Mouse (Mus musculus) liver, embryonic 11.5 days (tissue): ENCODE data around the gene Ccdc186. TPM values are rescaled to one million over a fixed set of nuclear protein-coding genes. Genes with fewer than 3 reads are reported as not detected.

Experiments used
- ATAC-seq: fragments of 200-750 bp; cut with Nextera tagmentation; replicated peaks from 2 replicates; pipeline ENCODE4 v1.8.0; 2017; ENCODE audit warnings: moderate number of reproducible peaks, mild to moderate bottlenecking, moderate TSS enrichment, moderate library complexity; ENCODE audit not compliant: low FRiP score
- DNase-seq: peaks from one replicate; pipeline ENCODE4 v3.0.0-alpha.2; 2017; ENCODE audit warnings: low spot score
- H3K27ac ChIP-seq: fragments of 300-500 bp; sonication (generic); 2 replicates; pipeline ENCODE4 v1.5.1; 2014; ENCODE audit warnings: mild to moderate bottlenecking, low read depth, low read length, control low read depth
- H3K27me3 ChIP-seq: fragments of 300-500 bp; sonication (generic); replicated peaks from 2 replicates; pipeline ENCODE4 v1.6.1; 2014; ENCODE audit warnings: low read length, mixed read lengths; ENCODE audit not compliant: control insufficient read depth, insufficient read depth
- H3K36me3 ChIP-seq: fragments of 300-500 bp; sonication (generic); 2 replicates; pipeline ENCODE4 v1.6.1; 2014; ENCODE audit warnings: mild to moderate bottlenecking, low read length, moderate library complexity, mixed read lengths; ENCODE audit not compliant: control insufficient read depth, insufficient read depth
- H3K4me1 ChIP-seq: fragments of 300-500 bp; sonication (generic); replicated peaks from 2 replicates; pipeline ENCODE4 v1.6.1; 2014; ENCODE audit warnings: low read length, mixed read lengths; ENCODE audit not compliant: control insufficient read depth, insufficient read depth
- H3K4me2 ChIP-seq: fragments of 300-500 bp; sonication (generic); 2 replicates; pipeline ENCODE4 v1.6.1; 2014; ENCODE audit warnings: mild to moderate bottlenecking, control low read depth, moderate library complexity
- H3K4me3 ChIP-seq: fragments of 300-500 bp; sonication (generic); 2 replicates; pipeline ENCODE4 v1.5.1; 2014; ENCODE audit warnings: low read depth, low read length, control low read depth
- H3K9ac ChIP-seq: fragments of 300-500 bp; sonication (generic); 2 replicates; pipeline ENCODE4 v1.6.1; 2014; ENCODE audit warnings: low read depth, low read length, control low read depth
- H3K9me3 ChIP-seq: fragments of 300-500 bp; sonication (generic); 2 replicates; pipeline ENCODE4 v1.6.1; 2016; ENCODE audit warnings: low read length, inconsistent platforms, mixed read lengths; ENCODE audit not compliant: control insufficient read depth
- WGBS: fragments of 180-500 bp; shearing (Covaris S2); extraction: QIAGEN DNeasy Blood & Tissue Kit; methylation state at CpG from one replicate; pipeline ENCODE4 v1.1.7; 2014; 5-methylcytosine and 5-hydroxymethylcytosine counted together
- polyA plus RNA-seq: library from polyadenylated mRNA; unstranded; fragments of >200 nt; fragmentation: Nextera tagmentation; extraction: Ambion mirVana; gene quantifications from 2 replicates; pipeline ENCODE4 v1.2.1, GENCODE M21; 2014

The Ccdc186 gene
- polyA plus RNA-seq, 1 experiment from 2014 or later = 10.9 TPM

- H3K4me1 ChIP-seq = peaks cover 3% of the 10 kb centered on the region; the same call in 1 of the 2 replicates
- no peak for DNase-seq
- 84% methylated on average over 11 of the region's 11 CpGs for WGBS
- H3K27me3 ChIP-seq = peaks cover 9% of the 10 kb centered on the region
- H3K9me3 ChIP-seq = no peaks in the 10 kb centered on the region
- no peak for ATAC-seq
- H3K27ac ChIP-seq = no peak overlapping the region
- H3K9ac ChIP-seq = no peak overlapping the region
- no peak overlapping the region for H3K4me2 ChIP-seq
- no peaks in the 10 kb centered on the region for H3K36me3 ChIP-seq
- no peak overlapping the region for H3K4me3 ChIP-seq
These were observed 6.3 kb upstream of the Ccdc186 start for GRCm38 (mm10) chr19:56828305-56828704.

DNA sequence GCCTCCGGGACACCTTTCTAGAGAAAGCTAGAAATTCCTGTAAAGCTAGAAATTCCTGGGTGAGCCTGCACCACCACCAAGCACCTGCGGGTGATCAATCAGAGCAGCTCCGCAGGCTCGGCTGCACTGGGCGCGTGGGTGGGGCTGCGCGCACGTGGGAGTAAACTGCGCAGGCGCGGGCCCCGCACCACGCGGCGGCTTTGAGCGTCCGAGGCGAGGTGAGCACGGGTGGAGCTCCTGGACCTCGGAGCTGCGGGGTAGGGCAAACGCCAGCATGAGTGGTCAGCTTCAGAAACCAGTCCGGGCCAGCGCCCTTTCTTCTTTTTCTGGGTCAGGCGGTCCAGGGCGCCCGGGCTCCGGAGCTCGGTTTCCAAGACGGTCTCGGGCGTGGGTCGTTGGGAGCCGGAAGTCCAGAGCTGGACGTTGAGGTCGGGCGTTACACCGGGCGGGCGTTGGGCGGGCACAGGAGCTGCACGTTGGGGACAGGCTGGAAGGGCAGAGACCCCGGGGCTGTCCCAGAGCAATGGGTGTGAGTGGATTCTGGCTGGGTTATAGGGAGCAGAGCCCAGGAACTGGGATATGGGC is 4.1 kb upstream of the Ccdc186 start, which contains the start of gene Tdrd1:
TSS of gene Tdrd1 (plus strand) at position 163 of the 585 bp plus-strand sequence.
- Histone ChIP-seq H3K27ac (no peak within 1 kb of the TSS), H3K4me2 (peak within 1 kb of the TSS; percentile 47), H3K4me3 (peak within 1 kb of the TSS; percentile 15; the same call in 1 of the 2 replicates), H3K9ac (no peak within 1 kb of the TSS), H3K36me3 (no peaks in the 10 kb centered on the region), H3K4me1 (peaks cover 5% of the 10 kb centered on the region), H3K9me3 (no peaks in the 10 kb centered on the region), H3K27me3 (peaks cover 9% of the 10 kb centered on the region)
- no peak for ATAC-seq
- 42% methylated on average over 44 of the region's 44 CpGs for WGBS
- no peak for DNase-seq

- H3K36me3 ChIP-seq = no peaks in the 10 kb centered on the region
- 21% methylated on average over 10 of the region's 10 CpGs for WGBS
- peaks cover 23% of the 10 kb centered on the region for H3K4me1 ChIP-seq
- no peak overlapping the region for H3K27ac ChIP-seq
- H3K4me3 ChIP-seq = peak overlapping the region; percentile 98
- peak overlapping the region; percentile 94; the same call in 1 of the 2 replicates for H3K9ac ChIP-seq
- H3K9me3 ChIP-seq = no peaks in the 10 kb centered on the region
- H3K4me2 ChIP-seq = peak overlapping the region; percentile 85
- ATAC-seq (peak; percentile 42), DNase-seq (no peak)
- peaks cover 9% of the 10 kb centered on the region for H3K27me3 ChIP-seq
These were observed 452 bp upstream of the Ccdc186 start for GRCm38 (mm10) chr19:56822448-56822836.

DNA sequence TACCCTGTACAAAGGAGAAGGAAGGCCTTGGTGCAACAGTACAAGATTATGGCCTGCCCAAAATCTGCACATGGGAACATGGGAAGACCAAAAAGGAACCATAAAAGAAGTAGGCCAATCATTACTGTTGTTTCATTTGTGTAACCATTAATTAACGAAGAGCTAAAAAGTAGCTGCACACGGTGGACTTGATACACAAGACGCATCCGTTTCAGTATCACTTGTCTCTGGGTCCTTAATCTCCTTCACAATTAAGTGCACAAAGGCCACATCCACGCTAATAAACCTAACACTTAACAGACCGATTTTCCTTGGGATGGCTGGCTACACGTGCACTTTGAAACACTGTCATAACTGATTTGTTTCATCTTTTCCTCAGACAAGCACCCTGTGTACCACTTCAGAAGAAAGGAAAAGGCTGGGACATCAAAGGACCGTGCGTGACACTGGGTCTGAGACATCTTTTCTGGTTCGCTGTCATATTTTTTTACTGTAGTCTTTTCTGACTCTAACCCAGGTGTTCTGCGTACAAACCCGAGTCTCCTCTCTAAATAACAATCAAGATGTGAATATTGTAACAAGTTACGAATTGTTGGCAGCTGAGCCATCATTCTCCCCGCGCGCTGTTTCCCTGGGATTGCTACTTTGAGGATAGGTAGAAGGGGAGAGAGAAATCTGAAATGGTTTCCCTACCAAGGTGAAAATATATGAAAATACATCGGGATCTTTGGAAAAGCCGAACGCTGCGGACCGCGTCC is 771 bp downstream of the Ccdc186 start:
- Histone ChIP-seq H3K27ac (peak overlapping the region; percentile 59; the same call in 1 of the 2 replicates), H3K4me1 (peaks cover 23% of the 10 kb centered on the region), H3K4me2 (peak overlapping the region; percentile 88), H3K9ac (peak overlapping the region; percentile 94), H3K9me3 (no peaks in the 10 kb centered on the region), H3K4me3 (peak overlapping the region; percentile 98), H3K36me3 (no peaks in the 10 kb centered on the region), H3K27me3 (peaks cover 4% of the 10 kb centered on the region)
- ATAC-seq (no peak), DNase-seq (no peak)
- WGBS = 13% methylated on average over 22 of the region's 22 CpGs

- H3K4me1 ChIP-seq = peaks cover 20% of the 10 kb centered on the region
- no peak for ATAC-seq
- no peak overlapping the region for H3K9ac ChIP-seq
- no peak overlapping the region for H3K4me2 ChIP-seq
- H3K4me3 ChIP-seq = no peak overlapping the region
- H3K27ac ChIP-seq = no peak overlapping the region
- H3K9me3 ChIP-seq = no peaks in the 10 kb centered on the region
- no peaks in the 10 kb centered on the region for H3K27me3 ChIP-seq
- DNase-seq = no peak
- WGBS = 61% methylated on average over 14 of the region's 14 CpGs
- peaks cover 1% of the 10 kb centered on the region; the same call in 1 of the 2 replicates for H3K36me3 ChIP-seq
These were observed 4.0 kb downstream of the Ccdc186 start for GRCm38 (mm10) chr19:56817851-56818526.

DNA sequence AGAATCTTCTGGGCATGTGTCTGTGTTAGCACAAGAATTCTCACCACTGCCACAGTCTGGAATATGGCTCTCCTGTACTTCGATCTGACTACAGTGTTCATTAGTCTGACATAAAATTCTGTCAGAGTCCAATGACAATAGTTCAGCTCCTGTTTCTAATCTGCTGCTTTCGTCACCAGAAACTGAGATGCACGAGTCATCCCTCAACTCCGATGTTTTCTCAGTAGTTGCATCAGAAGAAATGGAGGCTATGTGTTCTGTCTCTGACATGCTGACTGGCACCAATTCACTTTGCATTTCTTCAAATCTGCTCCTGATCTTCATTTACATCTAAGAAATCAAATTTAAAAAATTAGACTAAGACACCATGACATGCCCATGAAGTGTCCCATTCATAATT is 8.6 kb downstream of the Ccdc186 start:
- Histone ChIP-seq H3K4me3 (no peak overlapping the region), H3K9ac (no peak overlapping the region), H3K9me3 (no peaks in the 10 kb centered on the region), H3K27me3 (no peaks in the 10 kb centered on the region), H3K27ac (no peak overlapping the region), H3K36me3 (peaks cover 7% of the 10 kb centered on the region; the same call in 1 of the 2 replicates), H3K4me2 (no peak overlapping the region), H3K4me1 (peaks cover 13% of the 10 kb centered on the region)
- 81% methylated on average over 4 of the region's 4 CpGs for WGBS
- DNase-seq (no peak), ATAC-seq (no peak)

- H3K4me2 ChIP-seq = no peak overlapping the region
- DNase-seq = peak; percentile 47
- no peak overlapping the region for H3K27ac ChIP-seq
- no peaks in the 10 kb centered on the region for H3K9me3 ChIP-seq
- no peak overlapping the region for H3K9ac ChIP-seq
- WGBS = 25% methylated on average over 9 of the region's 9 CpGs
- ATAC-seq = peak; percentile 89
- peaks cover 4% of the 10 kb centered on the region; the same call in 1 of the 2 replicates for H3K4me1 ChIP-seq
- peaks cover 10% of the 10 kb centered on the region; the same call in 1 of the 2 replicates for H3K36me3 ChIP-seq
- H3K27me3 ChIP-seq = no peaks in the 10 kb centered on the region
- no peak overlapping the region for H3K4me3 ChIP-seq
These were observed 10.4 kb downstream of the Ccdc186 start for GRCm38 (mm10) chr19:56811590-56811989.

DNA sequence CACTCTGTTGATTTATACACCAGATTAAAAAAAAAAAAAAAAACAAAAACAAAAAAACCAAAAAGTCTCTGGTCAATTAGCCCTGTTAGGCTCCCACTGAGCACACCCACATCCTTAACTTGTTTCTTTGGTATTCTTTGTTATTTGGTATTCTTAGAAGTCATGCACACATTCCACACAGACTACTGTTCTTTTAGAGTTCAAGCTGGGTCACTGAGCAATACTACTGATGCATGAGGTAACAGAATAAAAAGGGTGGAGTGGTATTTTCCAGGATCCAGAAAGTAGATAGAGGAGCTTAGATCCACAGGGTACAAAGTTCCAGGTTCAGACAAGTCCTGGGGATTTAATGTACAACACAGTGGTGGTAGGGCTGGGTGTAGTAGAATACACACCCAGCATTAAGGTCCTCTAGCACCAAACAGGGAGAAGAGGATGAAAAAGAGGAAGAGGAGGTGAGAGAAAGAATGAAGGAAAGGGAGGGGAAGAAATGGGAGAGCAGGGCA is 11.3 kb downstream of the Ccdc186 start:
- DNase-seq (no peak), ATAC-seq (no peak)
- Histone ChIP-seq H3K27ac (no peak overlapping the region), H3K9me3 (no peaks in the 10 kb centered on the region), H3K4me1 (peaks cover 4% of the 10 kb centered on the region; the same call in 1 of the 2 replicates), H3K4me2 (no peak overlapping the region), H3K27me3 (no peaks in the 10 kb centered on the region), H3K4me3 (no peak overlapping the region), H3K36me3 (peaks cover 10% of the 10 kb centered on the region; the same call in 1 of the 2 replicates), H3K9ac (no peak overlapping the region)
